Mouse (Mus musculus) urinary bladder, postnatal 4 days (tissue): ENCODE measurements around the gene Atg7.

Source experiments
- DNase-seq, 2 experiments: peaks; one replicate each; pipeline ENCODE4 v3.0.0; 2021 to 2022; ENCODE audit warnings: low spot score in 2 of 2

The Atg7 gene

DNA sequence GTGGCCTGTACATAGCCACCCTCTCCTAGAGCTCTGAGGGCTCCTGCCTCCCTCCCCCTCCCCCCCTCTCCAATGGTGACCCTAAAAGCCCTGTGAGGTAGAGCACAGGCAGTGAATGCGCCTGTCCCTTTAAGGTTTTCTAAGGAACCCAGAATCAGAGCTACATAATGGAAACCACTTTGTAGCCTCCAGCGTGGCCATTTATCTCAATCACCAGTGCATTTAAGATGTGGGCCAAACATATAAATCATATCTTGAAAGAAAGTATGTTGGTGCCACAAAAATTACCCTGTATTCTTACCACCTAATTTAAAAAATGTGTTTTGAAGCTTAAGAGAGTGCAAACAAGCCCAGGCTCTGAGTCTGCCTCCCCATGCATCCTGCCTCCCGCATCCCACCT is 209.8 kb downstream of the Atg7 start:
- DNase-seq: no peak

- DNase-seq: no peak
These were observed 211.5 kb downstream of the Atg7 start for GRCm38 (mm10) chr6:114854368-114854767.

GRCm38 (mm10) chr6:114855644-114856043 is 212.7 kb downstream of the Atg7 start:
- no peak for DNase-seq

DNA sequence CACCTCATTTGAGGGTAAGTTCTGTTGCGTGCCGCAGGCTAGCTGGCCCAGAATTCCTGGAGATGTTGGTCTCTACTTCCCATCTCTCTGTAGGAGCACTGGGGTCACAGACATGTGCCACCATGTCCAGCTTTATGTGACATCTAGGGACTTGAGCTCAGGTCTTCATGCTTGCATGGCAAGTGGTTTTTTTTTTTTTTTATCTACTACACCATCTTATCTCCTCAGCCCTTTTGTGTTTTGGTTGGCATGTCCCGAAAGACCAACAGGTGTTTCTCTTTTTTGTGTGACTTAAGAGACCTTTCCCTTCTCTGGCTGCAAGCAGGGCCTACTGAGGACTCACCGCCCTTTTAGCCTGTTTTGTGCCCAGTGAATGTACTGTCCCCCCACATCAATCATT is 213.6 kb downstream of the Atg7 start:
- no peak for DNase-seq

GRCm38 (mm10) chr6:114857996-114858721 is 215.3 kb downstream of the Atg7 start:
- no peak for DNase-seq

GRCm38 (mm10) chr6:114858722-114859053 is 215.8 kb downstream of the Atg7 start:
- DNase-seq: no peak

- peak in 1 of 2 experiments; percentile 56 for DNase-seq
These were observed 218.0 kb downstream of the Atg7 start for GRCm38 (mm10) chr6:114860677-114861568.

- DNase-seq: no peak
These were observed 218.7 kb downstream of the Atg7 start for GRCm38 (mm10) chr6:114861591-114861990.

DNA sequence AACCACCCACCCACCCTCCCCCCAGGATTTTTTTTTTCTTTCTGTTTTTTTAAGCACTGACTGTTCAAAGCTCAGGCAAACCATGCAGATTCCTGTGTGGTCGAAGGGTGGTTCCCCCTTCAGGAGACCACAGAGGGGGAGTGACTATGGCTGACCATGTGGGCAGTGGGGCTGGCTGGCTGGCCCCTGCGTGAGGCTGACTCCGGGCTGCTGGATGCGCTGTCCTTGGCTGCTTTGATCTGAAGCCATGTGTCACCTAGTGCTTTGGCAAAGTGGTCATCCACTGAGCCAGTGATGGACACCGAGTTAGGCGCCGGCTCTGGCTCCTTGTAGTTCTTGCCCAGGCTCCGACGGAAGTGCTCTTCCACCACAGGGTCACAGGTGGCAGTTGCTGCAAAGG is 219.1 kb downstream of the Atg7 start:
- DNase-seq: no peak

- no peak for DNase-seq
These were observed 220.6 kb downstream of the Atg7 start for GRCm38 (mm10) chr6:114863501-114863900.

- DNase-seq: no peak
These were observed 221.5 kb downstream of the Atg7 start for GRCm38 (mm10) chr6:114864421-114864820.

GRCm38 (mm10) chr6:114866078-114866477 is 223.2 kb downstream of the Atg7 start:
- no peak for DNase-seq

DNA sequence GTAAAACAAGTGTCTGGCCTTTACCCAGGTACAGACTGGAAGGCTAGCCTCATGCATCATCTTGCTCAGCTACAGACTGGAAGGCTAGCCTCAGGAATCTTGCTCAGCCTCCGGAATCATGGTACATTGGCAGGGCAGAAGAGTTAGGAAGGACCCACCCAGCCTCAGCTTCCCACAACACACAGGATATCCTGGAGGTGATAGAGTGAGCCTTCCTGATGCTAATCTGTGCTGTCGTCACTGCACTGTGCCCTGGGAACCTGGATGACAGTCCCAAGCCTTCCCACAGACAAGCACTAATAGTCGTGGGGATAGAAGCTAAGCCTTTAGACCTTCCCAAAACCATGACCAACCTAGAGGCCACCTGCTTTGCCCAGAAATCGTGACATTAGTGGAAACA is 223.7 kb downstream of the Atg7 start:
- DNase-seq: no peak

DNA sequence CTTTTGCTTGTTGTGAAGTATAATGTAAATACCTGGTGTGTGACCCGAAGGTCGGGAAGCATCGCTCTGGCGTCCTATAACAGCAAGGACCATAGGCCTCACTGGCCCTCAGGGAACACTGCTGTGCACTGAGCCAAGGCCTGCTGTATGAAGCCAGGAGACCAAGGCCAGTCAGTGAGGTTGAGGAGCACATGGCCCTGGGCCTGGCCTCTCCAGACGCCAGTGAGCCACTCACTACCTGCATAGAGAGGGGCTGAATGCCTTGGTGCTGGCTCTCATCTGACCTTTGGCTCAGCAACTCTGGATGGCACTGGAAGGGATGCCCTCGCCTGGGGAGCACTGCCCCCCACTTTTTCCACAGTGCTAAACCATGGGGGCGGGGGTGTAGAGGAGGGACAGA is 225.8 kb downstream of the Atg7 start:
- no peak for DNase-seq

GRCm38 (mm10) chr6:114869501-114870076 is 226.7 kb downstream of the Atg7 start:
- no peak for DNase-seq

DNA sequence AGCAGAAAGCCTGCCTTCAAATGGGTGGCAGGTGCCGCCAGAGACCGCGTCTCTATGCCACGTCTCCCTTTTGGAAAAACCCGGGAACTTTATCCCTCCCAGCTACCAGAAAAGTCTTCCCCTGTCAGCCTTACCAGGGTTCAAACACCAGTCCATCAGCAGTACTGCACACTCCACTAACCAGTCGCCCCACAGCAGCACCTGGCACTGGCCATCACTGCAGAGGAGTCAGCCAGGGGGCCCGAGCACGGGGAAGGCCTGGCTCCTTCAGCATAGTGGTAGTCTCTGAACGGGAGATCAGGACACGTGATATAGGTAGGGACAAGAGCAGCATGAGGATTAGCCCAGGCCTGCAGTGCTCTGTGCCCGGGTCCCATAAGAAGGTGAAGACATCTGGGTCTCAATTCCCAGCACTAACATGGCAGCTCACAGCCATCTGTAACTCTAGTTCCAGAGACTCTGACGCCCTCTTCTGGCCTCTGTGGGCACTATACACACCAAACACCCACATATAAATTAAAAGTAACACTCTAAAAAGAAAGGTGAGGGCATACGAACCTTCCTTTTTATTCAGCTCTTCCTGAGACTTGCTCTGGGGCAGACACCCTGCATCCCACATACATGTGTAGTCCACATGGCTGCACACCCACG is 228.2 kb downstream of the Atg7 start:
- no peak for DNase-seq

GRCm38 (mm10) chr6:114873808-114874137 is 230.9 kb downstream of the Atg7 start:
- no peak for DNase-seq

- no peak for DNase-seq
These were observed 231.4 kb downstream of the Atg7 start for GRCm38 (mm10) chr6:114874138-114874928.

DNA sequence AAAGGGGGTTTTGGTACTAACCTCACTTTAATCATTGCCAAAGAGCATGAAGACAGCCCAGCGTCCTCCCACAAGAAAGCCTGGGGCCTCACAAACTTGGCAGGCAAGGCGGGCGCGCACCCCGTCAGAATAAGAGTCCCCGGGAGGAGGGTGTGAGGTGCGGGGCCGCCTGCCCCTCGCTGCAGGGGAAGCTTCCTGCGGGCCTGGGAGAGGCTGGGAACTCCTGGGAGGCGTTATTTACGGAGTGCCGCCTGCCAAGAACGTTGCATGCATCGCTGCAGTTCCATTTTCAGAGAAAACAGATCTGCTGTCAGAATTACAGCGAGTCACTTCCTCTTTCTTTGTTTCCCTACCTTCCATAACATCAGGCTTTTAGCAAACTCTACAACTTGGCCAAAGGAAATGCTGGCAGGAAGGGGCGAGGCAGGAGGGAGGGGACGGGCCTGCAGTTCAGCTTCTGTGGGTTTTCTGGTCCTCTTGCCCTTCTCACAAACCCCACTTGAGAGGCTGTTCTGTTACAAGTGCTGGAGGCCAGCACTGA is 232.2 kb downstream of the Atg7 start:
- DNase-seq: peak; percentile 94 to 95

- no peak for DNase-seq
These were observed 233.1 kb downstream of the Atg7 start for GRCm38 (mm10) chr6:114876033-114876432.

DNA sequence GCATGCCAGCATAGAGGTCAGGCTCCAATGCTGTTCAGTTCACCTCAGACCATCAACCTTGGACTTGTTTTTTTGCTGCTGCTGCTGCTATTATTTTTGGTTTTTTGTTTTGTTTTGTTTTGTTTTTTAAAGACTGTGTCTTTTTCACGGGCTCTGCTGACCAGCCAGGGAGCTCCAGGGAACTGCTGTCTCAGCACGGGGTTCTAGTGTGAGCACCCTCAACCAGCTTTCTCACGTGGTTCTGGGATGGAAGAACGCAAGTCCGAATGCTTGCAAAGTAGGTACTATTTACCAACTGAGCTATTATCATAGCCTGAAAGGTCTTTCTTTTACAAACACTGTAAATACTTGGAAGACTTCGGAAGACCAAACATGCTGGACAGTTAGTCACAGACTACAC is 233.6 kb downstream of the Atg7 start:
- no peak for DNase-seq
